Mouse (Mus musculus): ENCODE data around the gene Zfp42. TPM values are rescaled to one million over a fixed set of nuclear protein-coding genes. Genes with fewer than 3 reads are reported as not detected.

The Zfp42 gene
- polyA plus RNA-seq, 1 experiment from 2014 or later, result not detected

GRCm38 (mm10) chr8:43295826-43296225 lies 11.0 kb downstream of the Zfp42 start:
- WGBS, result 92% methylated on average over 21 of the region's 21 CpGs
- no peak for ATAC-seq (ENCODE audit: insufficient number of reproducible peaks, insufficient read depth, low FRiP score, low TSS enrichment, low read depth)
- H3K4me2 ChIP-seq, result no peak overlapping the region
- no peaks in the 10 kb centered on the region for H3K4me1 ChIP-seq
- H3K36me3 ChIP-seq, result no peaks in the 10 kb centered on the region
- no peaks in the 10 kb centered on the region for H3K27me3 ChIP-seq
- H3K27ac ChIP-seq, result no peak overlapping the region
- H3K9me3 ChIP-seq, result no peaks in the 10 kb centered on the region
- H3K9ac ChIP-seq, result no peak overlapping the region
- H3K4me3 ChIP-seq, result no peak overlapping the region

GRCm38 (mm10) chr8:43294191-43294590 lies 12.6 kb downstream of the Zfp42 start:
- Histone ChIP-seq H3K9me3 (no peaks in the 10 kb centered on the region), H3K4me2 (no peak overlapping the region), H3K27ac (no peak overlapping the region), H3K4me1 (no peaks in the 10 kb centered on the region), H3K4me3 (no peak overlapping the region), H3K9ac (no peak overlapping the region), H3K27me3 (no peaks in the 10 kb centered on the region), H3K36me3 (no peaks in the 10 kb centered on the region)
- no peak for ATAC-seq (ENCODE audit: insufficient number of reproducible peaks, insufficient read depth, low FRiP score, low TSS enrichment, low read depth)
- WGBS, result 88% methylated on average over 4 of the region's 4 CpGs

DNA sequence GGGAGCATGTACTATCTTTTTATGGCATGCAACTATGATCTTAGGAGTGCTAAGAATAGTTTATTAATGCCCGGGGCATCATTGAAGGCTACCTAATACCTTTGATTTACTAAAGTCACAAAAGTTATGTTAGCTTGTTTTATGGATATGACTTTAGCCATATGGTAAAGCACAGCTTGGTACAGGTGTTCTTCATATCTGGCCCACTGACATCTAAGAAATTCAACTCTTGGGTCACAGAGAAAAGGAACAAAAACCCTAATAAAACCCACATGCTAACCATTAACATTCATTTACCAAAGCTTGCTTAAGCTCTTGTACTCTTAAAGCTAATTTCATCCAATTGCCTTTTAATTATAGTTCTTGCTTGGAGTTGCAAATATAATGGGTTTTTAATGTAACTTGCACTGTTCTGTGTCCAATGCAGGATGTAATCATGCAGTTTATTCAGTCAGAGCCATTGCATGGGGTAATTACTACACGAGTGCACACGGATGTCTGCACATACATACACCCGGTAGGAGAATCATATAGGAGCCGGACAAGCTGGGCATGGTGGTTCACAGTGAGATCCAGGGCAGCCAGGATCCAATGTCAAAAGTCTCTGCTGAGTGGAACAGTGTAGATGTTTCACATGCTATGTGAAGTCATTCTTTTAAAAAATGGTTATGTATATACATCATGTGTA lies 16.2 kb downstream of the Zfp42 start:
- no peak for ATAC-seq (ENCODE audit: insufficient number of reproducible peaks, insufficient read depth, low FRiP score, low TSS enrichment, low read depth)
- no peaks in the 10 kb centered on the region for H3K27me3 ChIP-seq
- H3K4me1 ChIP-seq, result no peaks in the 10 kb centered on the region
- H3K9ac ChIP-seq, result no peak overlapping the region
- 55% methylated on average over 5 of the region's 5 CpGs for WGBS
- H3K4me3 ChIP-seq, result no peak overlapping the region
- H3K4me2 ChIP-seq, result no peak overlapping the region
- H3K9me3 ChIP-seq, result no peaks in the 10 kb centered on the region
- H3K36me3 ChIP-seq, result no peaks in the 10 kb centered on the region
- H3K27ac ChIP-seq, result no peak overlapping the region

- Histone ChIP-seq H3K27me3 (no peaks in the 10 kb centered on the region), H3K4me3 (no peak overlapping the region), H3K9me3 (no peaks in the 10 kb centered on the region), H3K4me1 (no peaks in the 10 kb centered on the region), H3K36me3 (no peaks in the 10 kb centered on the region), H3K9ac (no peak overlapping the region), H3K4me2 (no peak overlapping the region), H3K27ac (no peak overlapping the region)
- no peak for ATAC-seq (ENCODE audit: insufficient number of reproducible peaks, insufficient read depth, low FRiP score, low TSS enrichment, low read depth)
- WGBS, result 88% methylated on average over 5 of the region's 5 CpGs
Observed at GRCm38 (mm10) chr8:43289781-43290180, 17.0 kb downstream of the Zfp42 start.

- no peaks in the 10 kb centered on the region for H3K9me3 ChIP-seq
- no peaks in the 10 kb centered on the region for H3K36me3 ChIP-seq
- H3K27me3 ChIP-seq, result no peaks in the 10 kb centered on the region
- H3K4me3 ChIP-seq, result no peak overlapping the region
- no peaks in the 10 kb centered on the region for H3K4me1 ChIP-seq
- ATAC-seq (ENCODE audit: insufficient number of reproducible peaks, insufficient read depth, low FRiP score, low TSS enrichment, low read depth), result no peak
- no peak overlapping the region for H3K27ac ChIP-seq
- WGBS, result 86% methylated on average over 1 of the region's 1 CpGs
- no peak overlapping the region for H3K4me2 ChIP-seq
- no peak overlapping the region for H3K9ac ChIP-seq
Observed at GRCm38 (mm10) chr8:43288840-43289239, 17.9 kb downstream of the Zfp42 start.

DNA sequence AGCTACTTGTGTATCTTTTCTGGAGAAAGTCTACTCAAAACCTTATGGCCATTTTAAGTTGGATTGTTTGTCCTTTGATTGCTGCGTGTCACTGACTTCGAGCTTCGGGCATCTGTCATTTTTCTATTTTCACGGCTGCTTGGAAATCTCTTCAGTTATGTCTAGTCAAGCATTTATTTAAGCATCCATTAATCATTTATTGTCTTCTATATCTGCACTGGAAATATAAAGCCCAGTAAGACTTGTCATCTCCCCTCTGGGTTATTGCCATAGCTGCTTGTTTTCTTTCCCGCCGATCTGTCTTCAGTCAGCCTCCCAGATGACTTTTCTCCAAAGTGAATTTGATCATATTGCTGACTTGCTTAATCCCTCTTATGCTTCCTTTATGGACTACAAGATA lies 19.3 kb downstream of the Zfp42 start:
- no peaks in the 10 kb centered on the region for H3K9me3 ChIP-seq
- ATAC-seq (ENCODE audit: insufficient number of reproducible peaks, insufficient read depth, low FRiP score, low TSS enrichment, low read depth), result no peak
- no peak overlapping the region for H3K4me2 ChIP-seq
- H3K27me3 ChIP-seq, result no peaks in the 10 kb centered on the region
- 82% methylated on average over 6 of the region's 6 CpGs for WGBS
- no peak overlapping the region for H3K4me3 ChIP-seq
- no peak overlapping the region for H3K9ac ChIP-seq
- no peak overlapping the region for H3K27ac ChIP-seq
- H3K4me1 ChIP-seq, result no peaks in the 10 kb centered on the region
- no peaks in the 10 kb centered on the region for H3K36me3 ChIP-seq

- no peaks in the 10 kb centered on the region for H3K4me1 ChIP-seq
- no peak overlapping the region for H3K4me3 ChIP-seq
- H3K9ac ChIP-seq, result no peak overlapping the region
- no peak overlapping the region for H3K27ac ChIP-seq
- no peaks in the 10 kb centered on the region for H3K36me3 ChIP-seq
- WGBS, result 88% methylated on average over 7 of the region's 7 CpGs
- H3K9me3 ChIP-seq, result no peaks in the 10 kb centered on the region
- ATAC-seq (ENCODE audit: insufficient number of reproducible peaks, insufficient read depth, low FRiP score, low TSS enrichment, low read depth), result no peak
- no peak overlapping the region for H3K4me2 ChIP-seq
- no peaks in the 10 kb centered on the region for H3K27me3 ChIP-seq
Observed at GRCm38 (mm10) chr8:43283231-43283630, 23.5 kb downstream of the Zfp42 start.

GRCm38 (mm10) chr8:43278397-43278796 lies 28.4 kb downstream of the Zfp42 start:
- Histone ChIP-seq H3K4me2 (no peak overlapping the region), H3K4me1 (no peaks in the 10 kb centered on the region), H3K9me3 (no peaks in the 10 kb centered on the region), H3K4me3 (no peak overlapping the region), H3K27me3 (no peaks in the 10 kb centered on the region), H3K9ac (no peak overlapping the region), H3K36me3 (no peaks in the 10 kb centered on the region), H3K27ac (no peak overlapping the region)
- WGBS, result 71% methylated on average over 4 of the region's 4 CpGs
- no peak for ATAC-seq (ENCODE audit: insufficient number of reproducible peaks, insufficient read depth, low FRiP score, low TSS enrichment, low read depth)

DNA sequence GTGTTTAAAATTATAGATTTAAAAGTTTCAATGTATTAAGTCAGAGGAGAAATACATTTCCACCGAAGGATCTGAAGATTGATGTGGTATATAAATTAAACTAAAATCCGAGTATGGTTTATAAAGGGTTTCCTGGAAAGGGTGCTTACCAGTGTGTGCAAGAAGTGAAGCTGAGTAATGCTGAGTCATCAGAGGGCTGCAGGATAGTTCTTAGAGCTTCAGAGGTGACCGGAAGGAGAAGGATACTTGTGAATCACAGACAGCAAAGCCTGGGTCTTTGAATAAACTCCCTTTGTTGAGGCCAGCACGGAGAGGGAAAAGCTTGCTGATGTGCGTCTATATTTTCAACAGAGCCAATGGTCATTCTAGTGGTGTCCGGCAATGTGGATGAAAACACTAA lies 45.8 kb downstream of the Zfp42 start:
- 89% methylated on average over 6 of the region's 6 CpGs for WGBS
- no peaks in the 10 kb centered on the region for H3K4me1 ChIP-seq
- H3K36me3 ChIP-seq, result no peaks in the 10 kb centered on the region
- no peaks in the 10 kb centered on the region for H3K9me3 ChIP-seq
- H3K4me2 ChIP-seq, result no peak overlapping the region
- H3K9ac ChIP-seq, result no peak overlapping the region
- H3K27me3 ChIP-seq, result no peaks in the 10 kb centered on the region
- H3K4me3 ChIP-seq, result no peak overlapping the region
- no peak overlapping the region for H3K27ac ChIP-seq
- no peak for ATAC-seq (ENCODE audit: insufficient number of reproducible peaks, insufficient read depth, low FRiP score, low TSS enrichment, low read depth)

DNA sequence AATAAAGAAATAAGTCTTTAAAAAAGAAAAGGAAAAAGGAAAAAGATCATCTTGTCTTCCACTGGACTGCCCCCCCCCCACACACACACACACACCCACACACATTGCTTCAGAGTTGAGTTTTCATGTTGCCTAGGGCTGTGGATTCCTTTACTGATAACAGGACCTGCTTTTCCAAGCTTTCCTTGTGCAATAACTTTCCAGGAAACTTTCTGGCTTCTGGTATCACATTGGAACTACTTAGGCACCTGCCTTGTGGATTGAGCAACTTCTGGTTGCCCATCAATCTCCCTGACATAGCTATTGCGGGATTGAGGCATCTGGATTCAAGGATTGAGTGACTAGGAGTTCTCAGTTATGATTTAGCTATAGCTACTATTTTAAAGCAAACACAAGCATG lies 48.9 kb downstream of the Zfp42 start:
- H3K9ac ChIP-seq, result no peak overlapping the region
- H3K27me3 ChIP-seq, result no peaks in the 10 kb centered on the region
- H3K4me3 ChIP-seq, result no peak overlapping the region
- no peaks in the 10 kb centered on the region for H3K36me3 ChIP-seq
- ATAC-seq (ENCODE audit: insufficient number of reproducible peaks, insufficient read depth, low FRiP score, low TSS enrichment, low read depth), result no peak
- H3K9me3 ChIP-seq, result no peaks in the 10 kb centered on the region
- H3K27ac ChIP-seq, result no peak overlapping the region
- no peak overlapping the region for H3K4me2 ChIP-seq
- no peaks in the 10 kb centered on the region for H3K4me1 ChIP-seq
- 86% methylated on average over 1 of the region's 1 CpGs for WGBS

- Histone ChIP-seq H3K27me3 (no peaks in the 10 kb centered on the region), H3K9ac (no peak overlapping the region), H3K4me2 (no peak overlapping the region), H3K4me3 (no peak overlapping the region), H3K4me1 (no peaks in the 10 kb centered on the region), H3K36me3 (no peaks in the 10 kb centered on the region), H3K9me3 (no peaks in the 10 kb centered on the region), H3K27ac (no peak overlapping the region)
- 48% methylated on average over 6 of the region's 6 CpGs for WGBS
- no peak for ATAC-seq (ENCODE audit: insufficient number of reproducible peaks, insufficient read depth, low FRiP score, low TSS enrichment, low read depth)
Observed at GRCm38 (mm10) chr8:43255695-43256094, 51.1 kb downstream of the Zfp42 start.

DNA sequence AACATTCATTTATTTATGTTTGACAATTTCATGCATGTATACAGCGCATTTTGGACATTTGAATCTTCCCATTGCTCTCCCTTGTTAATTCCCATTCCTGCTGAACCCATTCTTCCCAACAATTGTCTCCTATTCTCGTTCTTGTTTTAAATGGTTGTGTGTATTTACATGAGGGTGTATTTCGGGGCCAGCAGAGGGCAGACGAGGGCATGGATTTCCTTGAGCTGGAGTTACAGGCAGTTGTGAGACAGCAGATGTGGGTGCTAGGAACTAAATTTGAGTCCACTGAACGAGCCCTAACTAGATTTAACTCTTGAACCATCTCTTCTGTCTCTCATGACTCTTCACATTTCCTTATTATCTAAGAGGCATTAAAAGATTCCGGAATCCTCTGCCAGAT lies 55.1 kb downstream of the Zfp42 start:
- WGBS, result 84% methylated on average over 6 of the region's 6 CpGs

More for the DNA sequence above, 55.1 kb downstream of the Zfp42 start:
- Histone ChIP-seq H3K4me2 (no peak overlapping the region), H3K4me1 (no peaks in the 10 kb centered on the region), H3K9ac (no peak overlapping the region), H3K9me3 (no peaks in the 10 kb centered on the region), H3K36me3 (no peaks in the 10 kb centered on the region), H3K27me3 (no peaks in the 10 kb centered on the region), H3K4me3 (no peak overlapping the region), H3K27ac (no peak overlapping the region)
- ATAC-seq (ENCODE audit: insufficient number of reproducible peaks, insufficient read depth, low FRiP score, low TSS enrichment, low read depth), result no peak

Measured in embryonic facial prominence, embryonic 13.5 days (tissue).